Mouse (Mus musculus) megakaryocyte, embryonic 14.5 days (primary cell): ENCODE results near the gene Slain1. TPM values are rescaled to one million over a fixed set of nuclear protein-coding genes. Genes with fewer than 3 reads are reported as not detected.
A peak's percentile ranks its signal among the peaks of the same experiment; 100 is the strongest.

Experiments
- H3K27me3 ChIP-seq: replicated peaks from 2 replicates; pipeline ENCODE3; 2012; ENCODE audit warnings: inconsistent platforms
- H3K36me3 ChIP-seq: replicated peaks from 2 replicates; pipeline ENCODE3; 2012; ENCODE audit warnings: low read length, inconsistent platforms, mixed read lengths
- H3K4me1 ChIP-seq: 2 replicates; pipeline ENCODE4 v1.6.1; 2012; ENCODE audit warnings: inconsistent platforms
- H3K4me3 ChIP-seq: replicated peaks from 2 replicates; pipeline ENCODE3; 2012; ENCODE audit warnings: moderate library complexity, mild to moderate bottlenecking, inconsistent platforms
- H3K9me3 ChIP-seq: 2 replicates; pipeline ENCODE4 v1.6.1; 2012; ENCODE audit warnings: inconsistent platforms
- FLI1 ChIP-seq: IDR thresholded peaks from 2 replicates; pipeline ENCODE4 v1.6.1; 2012; ENCODE audit warnings: low read length, inconsistent platforms, mixed read lengths
- GATA1 ChIP-seq: IDR thresholded peaks from 3 replicates; pipeline ENCODE4 v1.6.1; 2012; ENCODE audit warnings: mixed read lengths, low read length, inconsistent platforms, borderline replicate concordance
- polyA plus RNA-seq: library from polyadenylated mRNA; stranded (reverse); fragments of >175 nt; gene quantifications from 2 replicates; pipeline ENCODE4 v1.2.3, GENCODE M21; 2012; ENCODE audit warnings: low replicate concordance; ENCODE audit not compliant: insufficient read depth

The Slain1 gene
- 3.8 and 5.6 TPM in 2 replicates for polyA plus RNA-seq

GRCm38 (mm10) chr14:103649896-103650334 is at the start of gene Slain1:
Gene Slain1, plus strand, starts transcription at chr14:103650228.
- Histone ChIP-seq H3K9me3 (no peaks in the 10 kb centered on the region), H3K27me3 (peaks cover 26% of the 10 kb centered on the region), H3K36me3 (no peaks in the 10 kb centered on the region), H3K4me1 (peaks cover 41% of the 10 kb centered on the region), H3K4me3 (peak within 1 kb of the TSS; percentile 93)
- no peak for TF ChIP-seq GATA1

DNA sequence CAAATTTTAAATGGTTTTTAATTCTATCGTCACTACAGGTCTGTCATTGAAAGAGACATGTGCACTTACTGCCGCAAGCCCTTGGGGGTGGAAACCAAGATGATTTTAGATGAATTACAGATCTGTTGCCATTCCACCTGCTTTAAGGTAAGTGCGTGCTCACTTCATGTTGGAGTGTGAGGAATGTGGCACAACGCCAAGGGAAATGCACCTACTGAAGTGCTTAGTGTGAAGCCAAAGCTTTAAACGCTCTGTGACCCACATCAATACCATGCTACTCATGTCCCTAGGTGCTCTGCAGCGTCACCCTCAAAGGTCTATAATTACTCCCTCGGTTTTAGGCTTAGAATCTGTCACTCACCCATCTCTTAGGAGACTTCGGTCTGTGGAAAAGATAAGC is 42.0 kb upstream of the Slain1 start:
- TF ChIP-seq FLI1 (no peak), GATA1 (no peak)
- H3K9me3 ChIP-seq, result no peaks in the 10 kb centered on the region
- no peaks in the 10 kb centered on the region for H3K4me1 ChIP-seq
- no peak overlapping the region for H3K4me3 ChIP-seq
- H3K27me3 ChIP-seq, result no peaks in the 10 kb centered on the region
- no peaks in the 10 kb centered on the region for H3K36me3 ChIP-seq

- H3K27me3 ChIP-seq, result no peaks in the 10 kb centered on the region
- H3K4me1 ChIP-seq, result no peaks in the 10 kb centered on the region
- H3K9me3 ChIP-seq, result no peaks in the 10 kb centered on the region
- no peaks in the 10 kb centered on the region for H3K36me3 ChIP-seq
- H3K4me3 ChIP-seq, result no peak overlapping the region
- TF ChIP-seq GATA1 (no peak), FLI1 (no peak)
Observed at GRCm38 (mm10) chr14:103613573-103614271, 36.3 kb upstream of the Slain1 start.

DNA sequence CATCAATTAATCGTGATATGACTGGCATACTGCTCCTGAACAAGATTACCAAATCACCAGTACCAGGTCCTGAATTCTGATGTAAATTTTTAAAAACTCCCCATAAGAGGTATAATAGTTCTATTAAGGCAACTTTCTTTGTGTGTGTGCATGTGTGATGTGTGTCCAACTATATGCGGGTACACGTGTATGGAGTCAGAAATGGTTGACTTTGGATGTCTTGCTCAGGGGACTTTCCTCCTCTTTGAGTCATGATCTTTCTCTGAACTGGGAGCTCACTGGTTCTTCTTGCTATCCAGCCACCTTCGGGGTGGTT is 35.8 kb upstream of the Slain1 start:
- TF ChIP-seq FLI1 (no peak), GATA1 (no peak)
- H3K27me3 ChIP-seq, result no peaks in the 10 kb centered on the region

GRCm38 (mm10) chr14:103619756-103620155 is 30.3 kb upstream of the Slain1 start:
- Histone ChIP-seq H3K9me3 (no peaks in the 10 kb centered on the region), H3K27me3 (no peaks in the 10 kb centered on the region), H3K4me3 (no peak overlapping the region), H3K36me3 (no peaks in the 10 kb centered on the region), H3K4me1 (no peaks in the 10 kb centered on the region)
- TF ChIP-seq FLI1, result no peak
- no peak for TF ChIP-seq GATA1

More for the DNA sequence above, 35.8 kb upstream of the Slain1 start:
- H3K4me1 ChIP-seq, result no peaks in the 10 kb centered on the region
- no peaks in the 10 kb centered on the region for H3K36me3 ChIP-seq
- no peak overlapping the region for H3K4me3 ChIP-seq
- no peaks in the 10 kb centered on the region for H3K9me3 ChIP-seq

DNA sequence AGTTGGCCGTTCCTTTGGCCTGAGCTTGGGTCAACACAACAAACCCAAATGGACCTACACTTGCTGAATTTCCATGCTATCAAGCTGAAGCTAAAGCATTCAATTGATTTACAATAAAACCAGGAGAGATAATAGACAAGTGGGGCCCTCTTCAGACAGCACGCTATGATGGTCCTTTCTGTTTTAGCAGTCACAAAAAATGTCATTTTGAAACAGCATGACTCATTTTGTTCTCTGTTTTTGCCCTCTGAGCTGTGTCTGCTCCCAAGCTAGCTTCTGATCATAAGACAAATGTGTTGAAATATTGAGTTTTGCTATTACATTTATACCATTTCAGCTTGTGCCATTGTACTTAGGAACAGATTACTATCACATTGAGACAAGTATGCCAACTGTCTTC is 28.8 kb upstream of the Slain1 start:
- no peak for TF ChIP-seq FLI1
- TF ChIP-seq GATA1, result no peak
- Histone ChIP-seq H3K9me3 (no peaks in the 10 kb centered on the region), H3K4me3 (no peak overlapping the region), H3K4me1 (no peaks in the 10 kb centered on the region), H3K36me3 (no peaks in the 10 kb centered on the region), H3K27me3 (no peaks in the 10 kb centered on the region)

GRCm38 (mm10) chr14:103626100-103626499 is 23.9 kb upstream of the Slain1 start:
- no peak for TF ChIP-seq GATA1
- no peak for TF ChIP-seq FLI1
- Histone ChIP-seq H3K4me3 (no peak overlapping the region), H3K36me3 (no peaks in the 10 kb centered on the region)

GRCm38 (mm10) chr14:103629639-103630364 is 20.2 kb upstream of the Slain1 start:
- no peaks in the 10 kb centered on the region for H3K27me3 ChIP-seq
- no peaks in the 10 kb centered on the region for H3K36me3 ChIP-seq
- no peaks in the 10 kb centered on the region for H3K4me1 ChIP-seq
- TF ChIP-seq GATA1 (no peak), FLI1 (no peak)
- peaks cover 8% of the 10 kb centered on the region for H3K9me3 ChIP-seq
- no peak overlapping the region for H3K4me3 ChIP-seq

More at GRCm38 (mm10) chr14:103626100-103626499, 23.9 kb upstream of the Slain1 start:
- no peaks in the 10 kb centered on the region for H3K4me1 ChIP-seq
- no peaks in the 10 kb centered on the region for H3K27me3 ChIP-seq
- no peaks in the 10 kb centered on the region; the same call in 1 of the 2 replicates for H3K9me3 ChIP-seq

- Histone ChIP-seq H3K4me1 (no peaks in the 10 kb centered on the region), H3K9me3 (peaks cover 9% of the 10 kb centered on the region), H3K4me3 (no peak overlapping the region), H3K36me3 (no peaks in the 10 kb centered on the region), H3K27me3 (no peaks in the 10 kb centered on the region)
- TF ChIP-seq FLI1 (no peak), GATA1 (no peak)
Observed at GRCm38 (mm10) chr14:103630545-103630944, 19.5 kb upstream of the Slain1 start.

GRCm38 (mm10) chr14:103643933-103644332 is 6.1 kb upstream of the Slain1 start:
- Histone ChIP-seq H3K9me3 (no peaks in the 10 kb centered on the region), H3K36me3 (no peaks in the 10 kb centered on the region), H3K4me3 (no peak overlapping the region), H3K27me3 (peaks cover 3% of the 10 kb centered on the region), H3K4me1 (peaks cover 2% of the 10 kb centered on the region; the same call in 1 of the 2 replicates)
- TF ChIP-seq FLI1 (no peak), GATA1 (no peak)

GRCm38 (mm10) chr14:103647981-103648380 is 2.0 kb upstream of the Slain1 start:
- Histone ChIP-seq H3K36me3 (no peaks in the 10 kb centered on the region), H3K4me3 (no peak overlapping the region), H3K9me3 (no peaks in the 10 kb centered on the region), H3K4me1 (peaks cover 28% of the 10 kb centered on the region), H3K27me3 (peaks cover 26% of the 10 kb centered on the region)
- TF ChIP-seq FLI1 (no peak), GATA1 (no peak)
